Mouse (Mus musculus): ENCODE measurements around the gene Cdcp1.
A peak's percentile ranks its signal among the peaks of the same experiment; 100 is the strongest.

The Cdcp1 gene

DNA sequence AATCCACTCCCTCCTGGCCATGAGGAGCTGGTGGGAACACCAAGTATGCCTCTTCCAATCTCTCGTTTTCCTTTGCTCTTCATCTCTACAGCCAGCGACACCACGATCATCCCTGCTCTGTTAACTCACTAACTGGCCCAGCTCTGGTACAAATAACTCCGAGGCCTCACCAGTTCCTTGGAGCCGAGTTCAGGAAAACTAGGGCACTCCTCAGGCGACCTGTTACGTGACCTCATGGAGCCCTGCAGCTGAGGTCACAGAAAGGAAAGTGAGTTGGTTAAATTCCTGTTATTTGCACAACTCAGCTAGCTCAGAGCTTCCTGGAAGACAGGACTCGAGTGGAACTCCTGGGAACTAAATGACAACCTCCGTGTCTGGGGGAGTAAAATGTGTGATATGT is 2.5 kb downstream of the Cdcp1 start:
- no peak for DNase-seq (ENCODE audit: low spot score in 2 of 2)

DNA sequence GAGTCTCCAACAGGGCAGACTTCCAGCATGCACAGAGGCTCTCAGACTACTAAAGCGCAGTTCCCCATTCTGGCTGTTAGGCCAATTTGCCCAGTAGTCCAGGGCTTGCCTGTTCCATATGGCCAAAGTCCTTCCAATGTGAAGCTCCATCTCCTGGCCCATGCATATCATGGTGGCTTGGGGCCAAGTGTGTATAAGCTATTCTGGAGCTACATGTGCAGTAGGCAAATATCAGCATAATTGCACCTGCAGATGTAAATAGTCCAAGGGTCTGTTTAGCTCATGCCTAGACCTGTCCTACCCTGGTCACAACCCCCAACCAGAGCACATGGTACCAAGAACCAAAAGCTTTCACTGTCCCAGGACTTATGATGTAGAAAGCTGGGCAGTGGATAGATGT is 7.9 kb downstream of the Cdcp1 start:
- DNase-seq (ENCODE audit: low spot score in 2 of 2): no peak

DNA sequence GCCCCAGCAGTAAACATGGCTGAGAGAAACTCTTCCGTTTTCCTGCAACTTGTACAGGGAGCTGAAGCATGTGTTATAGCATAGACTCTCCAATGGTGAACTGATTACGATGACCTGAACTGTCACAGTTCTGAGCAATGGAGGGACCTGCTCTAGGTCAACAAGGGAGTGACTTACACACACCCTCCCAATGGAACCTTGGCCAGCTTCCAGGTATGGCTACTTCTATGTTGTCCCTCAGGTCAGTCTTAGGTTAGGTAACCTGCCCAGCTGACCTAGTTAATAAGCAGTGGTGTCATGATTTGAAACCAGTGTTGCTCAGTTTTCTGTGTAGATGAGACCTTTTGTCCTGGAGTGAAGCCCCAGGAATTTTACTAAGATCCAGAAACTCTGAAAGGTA is 8.9 kb downstream of the Cdcp1 start:
- no peak for DNase-seq (ENCODE audit: low spot score in 2 of 2)

DNA sequence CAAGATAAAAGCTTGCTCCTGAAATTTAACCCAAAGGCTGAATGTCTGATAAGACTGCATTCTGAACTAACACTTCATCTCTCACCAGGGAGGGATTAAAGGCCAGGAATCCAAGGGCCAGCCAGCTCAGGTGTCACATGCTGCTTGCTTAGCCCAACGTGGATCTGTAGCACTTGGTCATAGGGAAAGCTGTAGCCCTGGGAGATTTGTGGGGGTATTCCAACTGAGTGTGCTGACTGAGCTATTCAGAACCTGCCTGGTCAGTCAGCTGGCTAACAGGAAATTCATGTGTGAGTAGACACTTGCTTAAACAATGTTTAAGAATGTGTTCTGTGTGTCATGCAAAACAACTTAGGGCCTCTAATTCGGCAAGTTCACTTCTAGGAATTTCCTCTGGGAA is 9.3 kb downstream of the Cdcp1 start:
- DNase-seq (ENCODE audit: low spot score in 2 of 2): no peak

DNA sequence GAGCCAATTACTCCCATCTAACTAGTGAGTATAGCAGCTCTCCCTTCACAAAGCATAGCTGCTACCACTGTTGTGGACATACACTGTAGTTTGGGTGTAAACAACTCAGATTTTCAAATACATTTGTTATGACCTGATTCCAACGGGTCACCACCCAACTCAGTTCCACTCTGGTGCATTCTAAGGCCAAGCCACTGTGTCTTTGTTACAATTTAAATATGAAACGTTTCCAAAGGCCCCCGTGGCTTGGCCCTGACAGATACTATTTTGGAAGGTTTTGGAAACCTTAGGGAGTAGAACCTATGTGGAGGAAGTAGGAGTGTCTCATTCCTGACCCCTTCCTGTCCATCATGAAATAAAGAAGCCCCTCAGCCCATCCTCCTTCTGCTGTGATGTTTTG is 15.7 kb downstream of the Cdcp1 start:
- DNase-seq (ENCODE audit: low spot score in 2 of 2): no peak

DNA sequence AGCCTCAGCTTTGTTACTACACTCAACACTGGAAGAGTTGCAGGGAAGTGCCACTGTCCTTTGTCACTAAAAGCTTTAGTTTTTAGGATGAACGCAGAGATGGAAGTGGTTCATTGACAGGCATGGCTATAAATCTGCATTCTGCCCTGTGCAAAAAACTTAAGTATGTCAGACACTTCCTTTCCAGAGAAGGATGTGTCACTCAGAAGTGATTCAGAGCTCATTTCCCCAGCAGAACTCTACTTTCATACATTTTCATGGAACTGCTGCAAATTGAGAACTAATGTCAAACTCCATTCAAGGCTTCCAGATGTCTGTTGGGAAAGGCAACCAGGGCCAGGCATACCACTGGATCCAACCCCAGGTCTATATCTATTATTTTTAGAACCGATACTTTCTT is 27.6 kb downstream of the Cdcp1 start:
- DNase-seq (ENCODE audit: low spot score in 2 of 2): no peak

DNA sequence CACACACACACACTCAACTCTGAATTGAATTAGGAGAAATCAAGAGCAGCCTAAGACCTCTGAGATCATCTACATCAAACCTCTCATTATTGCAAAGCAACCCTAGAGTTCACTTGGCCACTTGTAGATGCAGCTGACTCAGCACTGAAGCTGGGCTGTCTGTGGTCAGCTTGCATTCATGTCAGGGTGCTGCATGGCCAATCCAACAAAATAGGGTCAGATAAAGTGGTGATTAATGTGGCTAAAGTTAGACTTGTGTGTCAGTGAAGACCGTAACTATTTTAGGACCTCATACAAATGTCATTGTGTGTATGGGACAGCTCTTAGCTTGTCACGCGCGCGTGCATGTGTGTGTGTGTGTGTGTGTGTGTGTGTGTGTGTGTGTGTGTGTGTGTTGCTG is 28.2 kb downstream of the Cdcp1 start:
- no peak for DNase-seq (ENCODE audit: low spot score in 2 of 2)

DNA sequence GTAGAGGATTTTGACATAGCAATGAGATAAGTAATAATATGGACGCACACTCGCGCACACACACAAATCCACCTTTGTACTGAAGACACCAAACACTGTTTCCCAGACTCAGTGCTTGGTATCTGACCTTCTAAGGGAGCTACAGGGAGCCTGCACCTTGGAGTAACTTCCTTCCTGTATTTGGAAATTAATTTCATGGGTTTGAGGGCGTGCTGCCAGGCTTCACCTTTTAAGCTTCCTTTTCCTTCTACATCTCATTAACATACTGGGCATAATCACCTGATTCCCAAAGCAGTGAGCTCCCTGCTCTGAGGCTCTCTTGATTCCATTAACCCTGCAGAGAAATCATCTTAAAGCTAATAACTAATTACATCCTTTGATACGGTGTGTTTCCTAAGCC is 29.7 kb downstream of the Cdcp1 start:
- DNase-seq (ENCODE audit: low spot score in 2 of 2): no peak

DNA sequence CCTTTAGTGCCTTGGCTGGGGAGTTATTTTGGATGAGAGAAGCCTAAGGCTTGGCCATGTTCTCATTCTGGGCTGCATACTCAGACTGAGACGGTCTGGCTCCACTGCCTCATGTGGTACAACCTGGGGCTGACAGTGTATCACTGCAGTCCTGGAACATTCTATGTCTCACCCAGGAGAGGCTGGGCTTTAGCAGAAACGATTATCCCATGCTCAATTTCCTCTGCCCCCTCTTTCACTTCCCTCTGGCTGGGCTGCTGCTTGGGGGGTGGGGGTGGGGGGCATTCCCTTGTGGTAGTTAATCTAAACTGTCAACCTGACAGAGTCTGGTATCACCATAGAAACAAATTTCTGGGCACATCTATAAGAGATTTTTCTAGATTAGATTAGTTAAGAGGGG is 30.3 kb downstream of the Cdcp1 start:
- no peak for DNase-seq (ENCODE audit: low spot score in 2 of 2)

DNA sequence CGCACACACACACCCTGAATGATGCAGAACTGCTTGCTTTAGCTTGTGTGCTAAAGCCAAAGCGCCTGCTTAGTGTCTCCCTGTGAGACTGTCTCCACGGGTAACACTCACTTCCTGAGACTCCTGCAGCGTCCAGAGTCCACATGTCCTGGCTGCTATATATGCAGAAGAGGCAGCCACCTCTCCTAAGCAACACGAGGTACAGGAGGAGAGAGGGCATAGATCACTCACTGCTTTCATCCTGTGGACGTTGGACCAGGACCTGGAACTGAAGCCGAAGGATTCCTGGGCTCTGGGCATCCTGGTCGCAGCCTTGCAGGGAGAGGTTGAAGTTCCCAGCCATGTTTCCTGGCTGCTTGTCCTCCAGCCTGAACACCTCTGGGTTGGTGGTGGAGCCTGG is 32.6 kb downstream of the Cdcp1 start:
- no peak for DNase-seq (ENCODE audit: low spot score in 2 of 2)

DNA sequence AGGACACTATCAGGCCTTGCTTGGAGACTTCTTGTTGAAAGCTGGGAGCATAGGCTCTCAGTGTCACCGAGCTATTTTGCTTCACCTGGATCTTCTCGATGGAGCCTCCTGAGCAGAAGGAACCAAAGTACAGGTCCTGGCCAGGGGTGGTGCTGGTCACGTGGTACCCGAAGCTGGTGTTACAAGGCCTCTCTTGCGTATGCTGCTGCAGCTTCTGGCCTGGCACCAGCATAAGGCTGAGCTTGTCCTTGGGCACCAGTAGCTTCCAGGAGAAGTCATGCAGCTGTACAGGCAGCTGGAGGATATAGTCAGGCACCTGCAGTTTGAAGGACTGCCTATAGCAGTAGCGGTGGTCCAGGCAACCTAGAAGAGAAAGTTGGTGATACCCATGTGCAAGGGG is 35.8 kb downstream of the Cdcp1 start:
- DNase-seq (ENCODE audit: low spot score in 2 of 2): no peak

DNA sequence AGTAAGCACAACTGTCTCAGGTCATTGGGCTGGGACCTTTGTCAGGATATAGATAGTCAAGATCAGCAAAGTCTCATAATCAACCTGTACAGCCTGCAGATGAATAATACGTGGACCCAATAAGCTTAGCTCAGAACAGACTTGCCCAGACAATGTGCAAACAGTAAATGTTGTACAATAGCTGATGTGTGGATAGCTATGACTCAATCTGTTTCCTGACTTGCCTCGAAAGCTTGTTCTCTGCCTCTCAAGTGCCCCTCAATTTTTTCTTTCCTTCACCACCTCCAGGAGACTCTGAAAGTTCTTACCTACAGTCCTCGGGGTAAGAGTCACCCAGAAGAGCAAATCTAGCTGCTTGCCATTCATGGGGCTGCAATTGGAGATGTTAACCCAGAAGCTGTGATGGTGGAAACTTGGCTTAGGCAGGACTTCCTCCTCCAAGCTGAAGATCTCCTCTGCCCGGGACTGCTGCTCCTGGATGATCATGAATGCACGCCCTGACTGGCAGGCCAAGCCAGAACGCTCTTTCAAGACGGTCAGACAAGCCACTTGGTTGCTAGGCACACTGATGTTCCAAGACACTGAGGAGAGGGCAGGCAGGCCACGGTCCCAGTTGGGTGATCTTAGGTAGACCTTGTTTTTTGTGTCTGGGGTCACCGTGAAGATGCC is 38.3 kb downstream of the Cdcp1 start:
- no peak for DNase-seq (ENCODE audit: low spot score in 2 of 2)

DNA sequence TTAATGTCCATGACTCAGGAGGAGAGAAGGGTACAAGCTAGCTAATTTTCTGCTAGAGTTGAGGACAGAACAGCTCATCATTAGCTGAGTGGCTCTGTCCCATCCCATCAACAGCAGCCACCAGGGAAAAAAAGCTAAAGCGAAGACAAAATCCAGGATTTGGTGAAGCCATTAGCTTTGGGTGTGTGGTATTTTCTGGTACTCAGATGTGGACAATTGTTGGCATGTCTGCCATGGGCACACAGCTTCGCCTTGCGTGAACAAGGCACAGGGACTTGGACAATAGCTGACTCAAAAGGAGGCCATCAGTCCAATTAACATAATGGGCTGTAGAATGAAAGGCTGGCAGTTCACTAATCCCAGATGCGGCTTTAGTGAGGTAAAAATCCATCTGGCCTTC is 41.5 kb downstream of the Cdcp1 start:
- DNase-seq (ENCODE audit: low spot score in 2 of 2): no peak

DNA sequence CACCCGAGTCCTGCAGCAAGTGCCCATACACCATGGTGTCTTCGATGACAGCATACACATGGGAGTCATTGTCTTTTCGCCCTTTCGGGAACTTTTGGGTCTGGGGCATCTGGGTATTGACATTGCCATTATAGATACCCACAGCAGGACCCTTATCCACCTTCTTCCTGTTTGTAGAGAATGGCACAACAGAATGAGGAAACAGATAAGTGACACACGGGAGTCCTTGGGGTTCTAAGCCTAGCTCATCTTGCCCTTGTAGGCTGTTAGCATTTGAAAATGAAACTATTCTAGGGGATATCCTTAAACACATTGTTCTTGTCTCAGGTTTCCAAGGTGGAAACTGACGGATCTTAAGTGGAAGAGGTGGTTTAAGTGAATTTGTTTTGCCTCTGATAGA is 42.1 kb downstream of the Cdcp1 start:
- no peak for DNase-seq (ENCODE audit: low spot score in 2 of 2)

DNA sequence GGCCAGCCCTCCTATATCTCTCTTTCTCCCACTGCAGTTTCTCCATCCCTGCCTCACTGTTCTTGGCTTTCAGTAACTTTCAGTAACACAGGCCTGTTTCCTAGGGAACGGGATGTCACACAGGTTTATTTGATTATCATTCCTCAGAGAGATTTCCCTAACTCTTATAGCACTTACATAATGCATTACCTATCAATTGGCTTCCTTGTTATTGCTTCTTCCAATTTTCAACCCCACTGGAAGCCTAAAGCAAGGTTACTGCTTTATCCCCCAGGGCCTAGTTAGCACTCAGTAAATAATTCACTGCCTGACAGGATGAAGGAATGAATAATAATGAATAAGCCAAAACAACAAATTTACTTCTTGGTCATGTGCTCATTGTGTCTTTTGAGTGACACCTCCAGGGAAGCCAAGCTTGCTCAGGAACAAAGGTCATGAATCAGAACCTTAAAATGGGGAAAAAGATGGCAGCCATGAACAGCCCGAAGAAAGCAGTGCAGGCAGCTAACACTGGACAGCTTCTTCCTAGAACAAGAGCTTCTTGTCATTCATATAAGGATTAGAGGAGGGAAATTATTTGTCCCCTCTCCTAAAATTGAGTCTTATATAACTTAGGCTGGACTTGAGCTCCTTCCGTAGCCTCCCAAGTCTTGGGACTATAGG is 49.9 kb downstream of the Cdcp1 start:
- no peak for DNase-seq (ENCODE audit: low spot score in 2 of 2)

DNA sequence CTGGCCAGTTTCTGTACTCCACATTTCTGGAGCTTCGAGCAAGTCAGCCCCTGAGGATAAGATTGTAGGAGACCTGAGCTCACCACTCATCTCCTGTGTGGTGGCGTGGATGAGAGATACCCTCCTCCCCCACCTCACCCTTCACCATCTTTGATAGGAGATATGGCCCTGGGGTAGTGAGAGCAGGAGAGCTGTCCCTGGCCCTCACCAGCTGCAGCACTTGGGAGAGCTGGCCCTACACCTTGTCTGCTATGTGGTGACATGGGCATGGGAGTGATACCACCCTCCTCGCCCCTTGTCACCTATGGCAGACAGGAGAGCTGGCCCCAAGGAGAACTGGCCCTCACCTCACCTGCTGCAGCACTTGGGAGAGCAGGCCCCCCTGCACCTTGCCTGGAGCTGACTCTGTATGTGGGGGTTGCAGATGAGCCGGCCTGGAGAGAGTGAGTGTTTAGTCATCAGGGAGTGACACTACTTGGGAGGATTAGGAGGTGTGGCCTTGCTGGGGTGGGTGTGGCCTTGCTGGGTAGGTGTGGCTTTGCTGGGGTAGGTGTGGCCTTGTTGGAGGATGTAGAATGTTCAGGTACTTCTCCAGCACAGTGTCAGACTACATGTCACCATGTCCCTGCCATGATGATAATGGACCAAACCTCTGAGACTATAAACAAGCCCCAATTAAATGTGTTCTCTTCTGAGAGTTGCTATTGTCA is 52.7 kb downstream of the Cdcp1 start:
- no peak for DNase-seq (ENCODE audit: low spot score in 2 of 2)

DNA sequence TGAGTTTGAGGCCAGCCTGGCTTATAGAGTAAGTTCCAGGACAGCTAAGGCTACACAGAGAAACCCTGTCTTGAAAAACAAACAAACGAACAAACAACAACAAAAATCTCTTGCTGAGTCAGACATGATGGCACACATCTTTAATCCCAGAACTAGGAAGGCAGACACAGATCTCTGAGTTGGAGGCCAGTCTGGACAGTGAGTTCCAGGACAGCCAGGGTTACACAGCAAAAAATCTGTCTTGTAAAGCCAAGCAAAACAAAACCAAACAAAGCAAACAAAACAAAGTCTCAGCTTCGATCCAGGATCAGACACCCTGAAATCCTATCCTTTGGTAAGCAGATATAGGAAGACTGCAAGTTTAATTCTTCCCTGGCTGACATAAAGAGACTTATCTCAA is 54.0 kb downstream of the Cdcp1 start:
- DNase-seq (ENCODE audit: low spot score in 2 of 2): no peak

DNA sequence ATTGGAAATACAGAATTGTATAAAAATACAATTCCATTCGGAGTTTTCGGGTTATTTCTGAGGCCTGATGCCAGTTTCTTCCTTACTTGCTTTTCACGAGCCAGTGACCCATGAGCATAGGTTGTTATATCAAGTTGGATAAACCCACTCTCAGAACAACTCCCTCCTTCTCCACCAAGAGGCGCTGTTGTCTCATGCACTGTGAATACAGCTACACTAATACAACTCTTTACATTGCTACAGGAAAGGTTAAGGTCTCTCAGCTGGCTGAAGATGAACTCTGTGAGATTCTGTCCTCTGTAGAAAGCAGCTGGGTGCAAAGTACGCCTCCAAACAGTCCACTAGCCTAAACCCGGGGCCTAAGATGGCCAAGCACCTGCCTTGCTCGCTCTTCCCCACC is 56.5 kb downstream of the Cdcp1 start:
- DNase-seq (ENCODE audit: low spot score in 2 of 2): peak; percentile 50 to 75

DNA sequence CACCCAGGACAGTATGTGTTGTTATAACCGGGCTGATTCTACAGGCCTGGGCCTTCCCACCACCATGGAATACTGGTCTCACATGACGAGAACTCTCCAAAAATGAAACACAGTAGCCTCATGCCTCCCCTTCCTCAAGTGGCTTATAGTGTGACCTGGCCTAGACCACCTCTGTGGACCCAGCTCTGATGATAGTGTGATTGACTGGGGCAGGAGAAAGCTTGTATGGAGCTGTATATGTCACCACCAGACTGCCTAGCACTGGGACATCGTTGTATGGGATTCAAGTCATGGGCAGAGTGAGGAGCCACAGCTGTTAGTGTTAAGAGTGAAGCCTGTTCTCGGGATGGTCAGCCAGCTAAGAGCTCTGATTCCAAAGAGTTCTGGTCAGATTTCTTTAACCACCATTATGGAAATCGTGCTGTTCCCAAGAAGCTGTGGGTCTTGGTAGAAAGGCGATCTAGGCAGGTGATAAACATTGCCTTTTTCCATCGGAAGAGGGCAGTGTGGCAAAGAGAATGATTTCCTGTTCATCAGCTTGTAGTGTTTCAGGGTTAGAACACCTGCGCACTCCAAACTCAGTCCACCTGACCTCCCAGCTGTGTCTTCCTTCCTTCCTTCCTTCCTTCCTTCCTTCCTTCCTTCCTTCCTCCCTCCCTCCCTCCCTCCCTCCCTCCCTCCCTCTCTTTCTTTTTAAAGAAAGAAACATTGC is 57.6 kb downstream of the Cdcp1 start:
- no peak for DNase-seq (ENCODE audit: low spot score in 2 of 2)

DNA sequence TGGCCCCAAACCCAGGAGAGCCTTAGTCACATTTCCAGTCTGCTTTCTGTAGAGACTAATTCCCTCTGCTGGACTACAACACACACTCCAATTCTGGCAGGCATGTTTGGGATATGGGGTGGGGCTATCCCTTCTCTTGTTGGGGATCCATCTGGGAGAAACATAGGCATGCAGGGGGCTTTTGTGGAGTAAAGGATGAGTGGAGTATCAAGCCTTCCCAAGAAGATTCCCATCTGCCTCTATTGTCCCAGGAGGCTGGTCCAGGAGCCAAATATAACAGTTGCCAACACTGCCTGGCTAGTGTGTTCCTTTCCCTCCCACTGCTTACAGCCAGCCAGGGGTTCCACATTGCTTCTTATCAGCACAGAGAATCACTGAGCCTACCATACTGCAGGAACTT is 58.1 kb downstream of the Cdcp1 start:
- DNase-seq (ENCODE audit: low spot score in 2 of 2): no peak

DNA sequence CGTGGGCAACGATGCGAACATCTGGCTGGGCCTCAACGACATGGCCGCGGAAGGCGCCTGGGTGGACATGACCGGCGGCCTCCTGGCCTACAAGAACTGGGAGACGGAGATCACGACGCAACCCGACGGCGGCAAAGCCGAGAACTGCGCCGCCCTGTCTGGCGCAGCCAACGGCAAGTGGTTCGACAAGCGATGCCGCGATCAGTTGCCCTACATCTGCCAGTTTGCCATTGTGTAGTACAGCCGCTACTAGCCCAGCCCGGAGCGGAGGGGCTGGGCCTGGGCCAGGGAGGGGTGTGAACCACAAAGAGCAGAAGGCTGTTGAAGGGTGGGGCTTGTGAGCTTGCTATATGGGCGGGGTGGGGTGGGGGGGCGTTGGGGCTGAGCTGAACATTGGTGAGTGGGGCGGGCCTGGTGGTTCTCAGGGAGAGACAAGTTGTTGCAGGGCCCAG is 58.9 kb downstream of the Cdcp1 start:
- DNase-seq (ENCODE audit: low spot score in 2 of 2): peak; percentile 44 to 45

DNA sequence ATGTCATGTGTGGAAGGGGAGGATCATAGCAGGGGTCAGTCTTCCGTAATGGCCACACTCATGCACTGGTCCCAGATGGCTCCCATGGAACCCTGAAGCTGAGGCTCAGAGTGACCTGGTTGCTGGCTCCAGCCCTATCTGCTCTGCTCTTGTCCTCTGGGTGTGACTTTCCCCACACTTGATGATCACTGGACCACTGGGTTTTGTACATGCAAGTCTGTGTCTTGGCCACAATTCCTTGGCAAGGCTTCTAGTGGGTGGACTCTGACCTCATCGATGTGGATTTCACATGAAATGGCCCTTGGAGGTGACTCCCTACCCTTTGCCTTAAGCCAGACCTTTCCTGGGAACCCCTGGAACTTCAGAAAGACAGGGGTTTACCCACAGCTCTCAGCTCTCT is 62.7 kb downstream of the Cdcp1 start:
- no peak for DNase-seq (ENCODE audit: low spot score in 2 of 2)

DNA sequence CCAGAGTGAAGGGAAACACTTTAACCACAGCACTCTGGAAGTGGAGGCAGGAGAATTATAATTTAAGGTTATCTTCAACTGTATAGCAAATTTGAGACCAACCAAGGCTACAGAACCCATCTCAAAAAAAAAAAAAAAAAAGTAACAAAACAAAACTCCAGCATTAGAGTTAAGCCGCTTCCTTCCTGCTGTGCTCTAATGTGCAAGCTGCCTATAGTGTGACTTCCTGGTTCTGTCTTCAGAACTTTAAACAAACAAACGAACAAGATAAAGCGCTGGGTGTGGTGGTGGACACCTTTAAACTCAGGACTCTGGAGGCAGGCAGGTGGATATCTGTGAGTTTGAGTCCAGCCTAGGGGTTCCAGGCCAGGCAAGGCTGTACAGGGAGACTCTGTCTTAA is 63.8 kb downstream of the Cdcp1 start:
- DNase-seq (ENCODE audit: low spot score in 2 of 2): no peak
